Mouse (Mus musculus) gastrocnemius, adult 18-20 months (tissue): ENCODE measurements around the gene Zfp358. TPM values are rescaled to one million over a fixed set of nuclear protein-coding genes. Genes with fewer than 3 reads are reported as not detected.

Experiments used
- DNase-seq: peaks from one replicate; pipeline ENCODE4 v3.0.0; 2021; ENCODE audit warnings: low spot score
- total RNA-seq, 2 experiments: library from RNA; stranded (reverse); gene quantifications; 2 replicates each; pipeline ENCODE4 v1.2.3; 2021

The Zfp358 gene
- total RNA-seq, 2 experiments from 2014 or later: 39.1 to 39.4 TPM

DNA sequence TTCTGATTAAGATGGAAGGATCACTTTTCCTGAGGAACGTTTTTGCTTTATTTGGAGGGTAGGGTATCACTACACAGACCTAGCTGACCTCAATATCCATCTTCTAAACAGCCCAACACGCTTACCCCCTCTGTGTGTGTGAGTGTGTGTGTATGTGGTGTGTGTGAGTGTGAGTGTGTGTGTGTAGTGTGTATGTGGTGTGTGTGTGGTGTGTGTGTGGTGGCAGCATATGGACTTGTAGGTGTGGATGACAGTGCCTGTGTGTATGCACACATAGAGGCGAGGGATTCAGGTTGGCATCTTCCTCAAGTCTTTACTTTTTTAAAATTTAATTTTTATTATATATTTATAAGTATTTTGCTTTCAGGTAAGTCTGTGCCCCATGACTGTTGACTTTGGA is 5.6 kb downstream of the Zfp358 start:
- no peak for DNase-seq

- peak; percentile 17 for DNase-seq
These were observed 6.8 kb downstream of the Zfp358 start for GRCm38 (mm10) chr8:3499751-3500150.

DNA sequence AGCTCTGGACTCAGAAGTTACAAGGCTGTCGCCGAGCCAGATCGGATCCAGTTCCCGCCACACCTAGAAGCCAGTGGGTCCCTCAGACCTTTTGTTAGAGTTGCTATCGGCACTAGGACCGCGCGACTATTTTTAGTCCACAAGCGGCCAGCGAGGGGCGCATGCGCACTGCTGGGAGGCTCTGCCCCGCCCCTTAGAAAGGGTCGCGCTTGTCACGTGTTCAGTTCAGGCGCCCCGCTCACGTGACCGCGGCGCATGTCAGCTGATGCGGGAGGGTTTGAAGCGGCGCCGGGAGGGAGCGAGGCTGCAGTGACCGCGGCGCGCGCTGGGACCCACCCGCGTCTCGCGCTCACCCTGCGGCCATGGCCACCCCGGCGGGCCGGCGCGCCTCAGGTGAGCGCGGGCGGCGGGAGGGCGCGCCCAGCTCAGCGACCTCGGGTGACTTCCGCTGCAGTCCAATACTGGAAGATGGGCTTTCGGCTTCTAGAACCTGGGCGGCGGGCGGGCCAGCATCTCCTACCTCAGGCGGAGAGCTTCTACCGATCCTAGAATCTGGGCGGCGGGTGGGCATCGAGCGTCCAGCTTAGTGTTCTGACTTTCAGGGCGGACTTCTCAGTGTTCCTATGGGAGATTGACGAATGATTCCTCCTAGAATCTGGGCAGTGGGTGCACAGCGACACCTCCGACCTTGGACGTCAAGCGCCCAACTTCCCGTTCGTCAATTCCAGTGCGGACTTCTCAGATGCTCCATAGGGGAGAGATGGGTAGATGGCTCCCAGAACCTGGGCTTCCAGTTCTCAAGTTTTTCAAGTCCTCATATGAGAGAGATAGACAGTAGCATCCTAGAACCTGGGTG is 7.5 kb downstream of the Zfp358 start, which contains the start of gene Mcoln1:
Gene Mcoln1, plus strand, starts transcription at position 223 of the 856 bp plus-strand sequence.
- DNase-seq: peak; percentile 98

DNA sequence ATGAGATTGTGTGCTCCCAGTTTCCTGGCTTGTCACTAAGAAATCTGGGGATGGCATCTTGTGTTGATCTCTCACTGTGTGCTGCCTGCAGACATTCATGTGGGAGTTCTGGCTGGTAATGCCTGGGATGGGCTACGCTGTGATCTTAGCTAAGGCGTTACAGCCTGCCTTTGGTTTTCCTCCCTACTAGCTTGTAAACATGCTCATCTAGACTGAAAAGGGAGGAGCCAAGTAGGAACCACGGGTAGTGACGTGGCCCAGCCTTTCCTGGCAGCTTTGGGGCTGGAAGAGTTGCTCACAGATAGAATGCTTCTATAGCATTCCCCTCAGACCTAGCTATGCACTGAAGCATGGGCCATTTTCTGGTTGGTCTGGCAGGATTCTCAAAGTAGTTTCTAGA is 9.3 kb downstream of the Zfp358 start:
- DNase-seq: no peak

GRCm38 (mm10) chr8:3507979-3508754 is 15.2 kb downstream of the Zfp358 start:
- no peak for DNase-seq

DNA sequence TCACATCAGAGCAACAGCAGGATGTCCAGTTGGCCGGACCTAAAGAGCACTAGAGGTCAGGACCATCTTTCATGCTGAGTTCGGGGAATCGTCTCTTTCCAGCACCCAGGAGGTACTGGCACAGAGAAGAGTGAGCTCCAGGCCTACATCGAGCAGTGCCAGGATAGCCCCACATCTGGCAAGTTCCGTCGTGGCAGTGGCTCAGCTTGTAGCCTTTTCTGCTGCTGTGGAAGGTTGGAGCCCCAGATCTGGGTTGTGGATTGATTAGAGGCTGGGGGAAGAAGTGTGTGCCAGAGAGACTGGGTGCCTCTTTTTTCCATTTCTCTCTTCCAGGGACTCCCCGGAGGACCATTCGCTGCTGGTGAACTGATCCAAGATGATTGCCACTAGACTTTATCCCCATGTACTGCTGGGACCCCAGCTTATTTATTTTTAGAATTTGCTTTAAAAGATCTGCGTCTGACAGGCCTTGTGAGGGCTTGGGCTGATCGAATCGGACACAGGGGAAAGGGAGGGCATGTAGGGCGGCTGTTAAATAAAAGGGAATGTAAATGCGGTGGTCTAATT is 21.8 kb downstream of the Zfp358 start:
- DNase-seq: no peak

DNA sequence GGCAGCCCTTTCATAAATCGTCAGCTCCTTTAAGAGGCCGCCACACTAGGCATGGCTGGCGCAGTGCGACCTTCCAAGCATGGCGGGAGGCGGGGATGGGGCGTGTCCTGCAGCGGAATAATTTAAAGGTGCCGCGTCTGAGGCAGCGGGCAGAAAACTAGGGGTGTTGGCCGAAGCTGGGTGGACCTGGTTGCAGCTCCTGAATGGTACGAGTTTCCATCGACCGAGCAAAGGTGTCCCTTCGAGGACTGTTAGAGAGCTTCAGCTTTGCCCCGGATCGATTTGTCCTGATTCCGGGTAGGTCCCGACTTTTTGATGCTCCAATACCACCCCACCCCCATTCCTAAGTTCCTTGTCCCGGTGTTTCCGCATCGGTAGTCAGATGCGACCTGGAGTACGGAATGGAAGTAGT is 22.3 kb downstream of the Zfp358 start, which contains the start of gene Pnpla6:
Gene Pnpla6, plus strand, starts transcription at position 125 of the 412 bp plus-strand sequence.
- peak; percentile 90 for DNase-seq

- DNase-seq: peak; percentile 16
These were observed 23.0 kb downstream of the Zfp358 start for GRCm38 (mm10) chr8:3515771-3516417.

- DNase-seq: peak; percentile 95
These were observed 23.6 kb downstream of the Zfp358 start for GRCm38 (mm10) chr8:3516450-3517116.

GRCm38 (mm10) chr8:3517117-3517495 is 24.2 kb downstream of the Zfp358 start:
- DNase-seq: no peak

DNA sequence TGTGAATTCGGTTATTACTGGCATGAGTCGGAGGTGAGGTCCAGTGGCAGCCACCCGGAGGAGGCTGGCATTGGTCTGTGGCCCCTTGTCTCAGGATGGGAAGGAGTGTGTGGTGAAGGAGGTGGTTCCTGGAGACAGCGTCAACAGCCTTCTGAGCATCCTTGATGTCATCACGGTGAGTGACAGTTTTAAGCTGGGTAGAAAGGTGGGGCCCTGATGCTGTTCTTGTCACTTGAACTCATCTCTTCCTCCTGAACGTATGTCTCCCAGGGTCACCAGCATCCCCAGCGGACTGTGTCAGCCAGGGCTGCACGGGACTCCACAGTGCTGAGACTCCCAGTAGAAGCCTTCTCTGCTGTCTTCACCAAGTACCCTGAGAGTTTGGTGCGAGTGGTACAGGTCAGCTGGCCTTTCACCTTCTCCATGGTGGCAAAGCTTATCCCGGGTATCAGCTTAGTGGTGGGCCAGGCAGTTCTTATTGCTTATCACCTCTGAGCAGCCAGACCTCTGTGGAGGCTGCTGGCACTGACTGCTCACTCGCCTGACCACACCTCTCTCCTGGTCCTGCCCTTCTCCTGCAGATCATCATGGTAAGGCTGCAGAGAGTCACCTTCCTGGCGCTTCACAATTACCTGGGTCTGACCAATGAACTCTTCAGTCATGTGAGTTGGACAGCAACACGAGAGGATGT is 29.2 kb downstream of the Zfp358 start:
- no peak for DNase-seq

GRCm38 (mm10) chr8:3530816-3531215 is 37.9 kb downstream of the Zfp358 start:
- no peak for DNase-seq

DNA sequence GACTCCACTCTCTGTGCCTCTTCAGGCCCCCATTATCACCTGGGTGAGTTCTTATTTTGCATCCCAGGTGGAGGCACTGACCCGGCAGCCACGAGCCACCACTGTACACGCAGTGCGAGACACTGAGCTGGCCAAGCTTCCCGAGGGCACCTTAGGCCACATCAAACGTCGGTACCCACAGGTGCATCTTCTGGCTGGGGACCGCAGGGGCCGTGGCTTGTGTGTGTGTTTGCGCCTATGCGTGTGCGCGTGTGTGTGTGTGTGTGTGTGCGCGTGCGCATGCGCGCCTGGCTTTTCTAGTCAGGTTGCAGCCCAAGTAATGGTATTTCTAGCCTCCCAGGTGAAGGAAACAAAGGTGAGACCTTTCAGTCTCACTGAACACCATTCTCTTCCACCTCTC is 39.0 kb downstream of the Zfp358 start:
- DNase-seq: no peak

DNA sequence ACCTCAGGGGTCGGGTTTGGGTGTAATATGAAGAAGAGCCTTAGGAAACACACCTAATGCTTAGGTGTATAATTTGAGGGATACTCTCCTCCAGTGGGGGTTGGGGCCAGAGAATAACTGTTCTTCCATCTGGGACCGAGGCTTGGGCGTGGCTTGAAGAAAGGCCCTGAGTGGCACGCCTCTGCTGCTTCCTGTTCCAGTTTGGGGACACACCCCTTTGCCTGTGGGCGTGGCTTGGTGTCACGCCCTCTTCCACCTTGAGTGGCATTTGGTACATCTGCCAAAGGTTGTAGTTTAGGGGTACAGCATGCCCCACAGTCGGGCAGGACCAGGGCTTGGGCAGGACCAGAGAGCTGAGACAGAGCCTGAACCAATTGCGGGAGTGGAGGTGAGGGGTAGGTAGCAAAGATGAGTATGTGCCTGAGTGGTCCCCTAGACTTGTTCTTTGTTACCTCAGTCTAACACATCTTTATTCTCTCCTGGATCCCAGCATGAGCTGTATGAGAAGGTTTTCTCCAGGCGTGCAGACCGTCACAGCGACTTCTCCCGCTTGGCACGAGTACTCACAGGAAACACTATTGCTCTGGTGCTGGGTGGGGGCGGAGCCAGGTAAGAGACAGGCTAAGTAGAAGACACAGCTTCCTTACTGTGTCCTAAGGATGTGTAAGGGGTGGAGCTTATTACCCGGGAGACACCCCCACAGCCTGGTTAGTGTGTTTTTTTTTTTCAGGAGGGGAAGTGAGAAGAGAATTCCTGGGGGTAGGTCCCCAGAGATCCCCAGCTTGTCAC is 43.3 kb downstream of the Zfp358 start:
- DNase-seq: no peak

- no peak for DNase-seq
These were observed 44.0 kb downstream of the Zfp358 start for GRCm38 (mm10) chr8:3536940-3537339.

- no peak for DNase-seq
These were observed 44.7 kb downstream of the Zfp358 start for GRCm38 (mm10) chr8:3537666-3538065.

GRCm38 (mm10) chr8:3539146-3539545 is 46.2 kb downstream of the Zfp358 start:
- DNase-seq: no peak

DNA sequence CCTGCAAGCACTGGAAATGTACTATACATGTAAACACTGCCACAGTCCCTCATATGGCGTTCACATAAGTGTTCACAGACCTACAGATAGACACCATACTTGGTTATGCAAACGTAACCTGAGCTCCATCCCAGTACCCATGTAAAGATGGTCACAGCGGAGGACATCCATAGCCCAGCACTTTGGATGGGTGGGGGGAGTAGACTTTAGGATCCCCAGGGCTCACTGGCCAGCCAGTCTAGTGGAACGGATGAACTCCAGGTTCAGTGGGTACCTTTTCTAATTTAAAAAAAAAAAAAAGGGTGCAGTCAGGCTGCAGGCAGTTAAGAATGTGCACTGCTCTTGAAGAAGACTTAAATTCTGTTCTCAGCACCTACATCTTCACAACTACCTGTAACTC is 47.1 kb downstream of the Zfp358 start:
- DNase-seq: no peak

DNA sequence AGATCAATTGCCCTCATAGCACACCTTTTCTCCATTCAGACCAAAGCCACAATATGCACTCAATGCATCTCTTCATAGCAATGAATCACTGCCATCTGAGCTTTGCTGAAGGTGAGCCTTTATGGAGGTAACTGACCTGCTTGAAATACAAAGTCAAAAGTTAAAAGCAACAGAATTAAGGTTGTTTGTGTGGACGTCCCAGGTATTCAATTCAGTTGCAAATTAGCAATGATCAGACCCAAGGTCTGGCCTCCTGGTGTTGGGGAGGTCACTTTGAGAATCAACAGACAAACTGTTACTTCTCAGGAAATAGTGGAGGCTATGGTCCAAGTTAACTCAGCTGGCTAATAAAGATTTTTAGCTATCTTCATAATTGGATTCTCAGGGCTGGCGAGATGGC is 53.6 kb downstream of the Zfp358 start:
- DNase-seq: no peak
